Mouse (Mus musculus): ENCODE measurements around the gene Limk1. TPM values are rescaled to one million over a fixed set of nuclear protein-coding genes. Genes with fewer than 3 reads are reported as not detected.
A peak's percentile ranks its signal among the peaks of the same experiment; 100 is the strongest.
"Not testable (repeated sequence)": the region's sequence is repeated elsewhere in the genome, so short reads cannot be mapped to it uniquely, and the experiment has no call there.

The Limk1 gene
- polyA plus RNA-seq, 3 experiments from 2014 or later: 4.4 to 8.4 (median 7.1) TPM

DNA sequence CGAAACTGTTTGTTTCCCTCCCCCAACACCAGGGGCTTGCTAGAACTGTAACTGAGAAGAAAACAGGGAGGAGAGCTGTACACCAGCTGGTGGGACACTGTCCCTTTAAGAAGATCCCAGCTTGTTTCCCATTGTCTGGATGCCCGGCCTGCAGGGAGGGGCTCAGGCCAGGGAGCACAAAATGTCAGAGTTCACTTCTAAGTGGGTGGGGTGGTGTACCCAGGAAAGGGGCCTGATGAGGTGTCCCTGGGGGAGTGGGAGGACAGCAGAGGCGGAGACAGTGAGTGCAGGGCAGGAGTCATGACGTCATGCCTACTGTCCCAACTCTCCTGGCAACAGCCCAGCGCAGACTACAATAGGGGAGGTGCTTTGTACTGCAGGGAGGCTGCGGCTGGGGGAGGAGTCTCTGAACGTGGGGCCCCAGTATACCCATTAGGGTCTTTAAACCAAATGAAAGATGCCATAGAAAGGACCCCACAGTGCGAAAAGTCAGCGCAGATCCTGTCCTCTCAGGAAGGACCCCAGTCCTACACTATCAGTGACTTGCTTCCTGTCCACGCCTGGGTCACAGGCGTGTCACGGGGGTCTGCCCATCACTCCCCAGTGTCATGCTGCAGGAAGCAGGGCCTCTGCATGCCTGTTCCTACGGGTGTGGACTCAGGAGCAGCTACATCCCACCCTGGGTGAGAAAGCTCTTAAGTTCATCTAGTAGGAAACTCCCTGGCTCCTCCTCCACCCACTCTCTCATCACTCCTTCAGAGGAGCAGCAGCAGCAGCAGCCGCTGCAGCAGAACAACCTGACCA, 12.2 kb downstream of the Limk1 start:
- ATAC-seq: peak; percentile 83

DNA sequence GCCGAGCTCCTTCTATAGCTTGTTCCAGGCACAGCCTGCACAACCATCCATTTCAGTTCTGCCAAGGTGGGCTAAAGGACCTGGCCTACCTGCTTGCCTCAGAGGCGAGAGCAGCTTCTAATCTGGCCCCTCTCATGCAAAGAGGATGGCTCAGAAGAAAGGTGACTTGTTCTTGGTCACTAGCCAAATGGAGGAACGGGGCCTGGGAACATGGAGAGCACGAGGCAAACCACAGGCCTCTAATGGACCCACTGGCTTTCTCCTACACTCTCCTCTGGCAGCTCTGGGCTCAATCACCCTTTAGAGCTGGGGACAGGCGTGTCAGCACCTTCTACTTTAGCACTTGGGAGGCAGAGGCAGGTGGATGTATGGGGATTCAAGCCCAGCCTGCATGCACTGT, 13.4 kb downstream of the Limk1 start:
- ATAC-seq: no peak

DNA sequence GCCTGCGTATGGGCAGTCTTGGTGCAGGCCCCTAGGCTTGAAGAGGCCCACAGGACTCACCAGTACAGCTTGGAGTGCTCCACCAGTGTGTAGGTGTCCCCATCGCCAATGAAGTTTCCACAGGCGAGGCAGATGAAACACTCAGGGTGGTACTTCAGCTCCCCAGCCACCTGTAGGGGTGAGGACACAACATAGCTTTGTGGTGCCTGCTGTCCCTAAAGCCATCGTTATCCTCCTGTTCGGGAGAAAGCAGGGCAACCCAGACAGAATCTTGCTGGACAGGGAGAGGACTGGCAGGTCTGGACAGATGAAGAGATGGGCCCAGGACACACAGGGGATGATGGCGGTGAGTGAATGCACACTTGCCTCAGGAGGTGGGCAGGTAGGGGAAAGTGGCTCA, 15.8 kb downstream of the Limk1 start:
- ATAC-seq: no peak

DNA sequence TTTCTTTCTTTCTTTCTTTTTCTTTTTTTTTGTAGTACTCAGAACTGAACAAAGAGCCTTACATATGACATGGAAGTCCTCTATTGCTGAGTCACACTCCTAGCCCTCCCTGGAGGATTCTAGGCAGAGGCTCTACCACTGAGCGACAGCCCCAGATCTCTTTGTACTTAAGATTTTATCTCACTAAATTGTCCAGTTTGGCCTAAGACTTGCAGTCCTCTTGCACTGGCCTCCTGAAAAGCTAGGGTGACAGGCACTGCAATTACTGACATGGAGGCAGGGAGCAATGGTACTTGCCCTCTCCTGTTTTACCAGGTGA, 16.2 kb downstream of the Limk1 start:
- ATAC-seq: no peak

DNA sequence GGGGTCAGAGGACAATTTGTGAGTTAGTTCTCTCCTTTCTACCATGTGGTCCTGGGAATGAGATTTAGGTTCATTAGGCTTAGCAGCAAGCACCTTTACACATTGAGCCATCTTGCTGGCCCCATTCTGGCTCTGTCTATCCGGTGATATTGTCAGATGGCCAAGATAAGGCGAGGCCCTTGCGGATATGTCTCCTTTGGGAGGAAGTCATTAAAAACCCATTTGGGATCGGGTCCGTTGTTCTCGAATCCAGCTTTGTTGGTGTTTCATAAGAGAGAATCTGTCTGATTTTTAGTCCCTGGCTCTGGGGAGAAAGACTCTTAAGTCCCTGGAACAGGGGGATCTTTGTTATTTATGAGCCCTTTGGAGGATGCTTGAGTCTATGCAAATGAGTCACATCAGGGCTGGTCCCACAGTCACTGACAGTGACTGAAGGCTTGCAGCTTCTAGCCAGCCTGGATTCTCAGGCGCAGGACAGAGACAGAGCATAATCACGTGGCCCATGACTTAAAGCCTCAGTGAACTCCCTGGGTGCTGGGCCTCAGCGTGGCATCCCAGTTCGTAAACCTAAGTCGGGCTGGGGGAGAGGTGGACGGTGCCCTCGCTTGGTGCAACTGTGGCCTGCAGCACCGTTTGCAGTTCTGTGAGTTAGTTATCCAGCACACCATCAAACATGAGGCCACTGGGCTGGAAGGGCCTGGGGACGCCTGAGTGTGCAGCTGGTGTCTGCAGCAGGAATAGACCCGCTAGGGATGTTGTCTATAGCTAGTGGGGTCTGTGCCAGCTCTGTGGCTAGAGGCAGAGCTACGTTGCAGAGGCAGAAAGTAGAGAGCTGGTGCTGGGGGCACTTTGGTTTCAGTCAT, 16.8 kb downstream of the Limk1 start:
- ATAC-seq: no peak

DNA sequence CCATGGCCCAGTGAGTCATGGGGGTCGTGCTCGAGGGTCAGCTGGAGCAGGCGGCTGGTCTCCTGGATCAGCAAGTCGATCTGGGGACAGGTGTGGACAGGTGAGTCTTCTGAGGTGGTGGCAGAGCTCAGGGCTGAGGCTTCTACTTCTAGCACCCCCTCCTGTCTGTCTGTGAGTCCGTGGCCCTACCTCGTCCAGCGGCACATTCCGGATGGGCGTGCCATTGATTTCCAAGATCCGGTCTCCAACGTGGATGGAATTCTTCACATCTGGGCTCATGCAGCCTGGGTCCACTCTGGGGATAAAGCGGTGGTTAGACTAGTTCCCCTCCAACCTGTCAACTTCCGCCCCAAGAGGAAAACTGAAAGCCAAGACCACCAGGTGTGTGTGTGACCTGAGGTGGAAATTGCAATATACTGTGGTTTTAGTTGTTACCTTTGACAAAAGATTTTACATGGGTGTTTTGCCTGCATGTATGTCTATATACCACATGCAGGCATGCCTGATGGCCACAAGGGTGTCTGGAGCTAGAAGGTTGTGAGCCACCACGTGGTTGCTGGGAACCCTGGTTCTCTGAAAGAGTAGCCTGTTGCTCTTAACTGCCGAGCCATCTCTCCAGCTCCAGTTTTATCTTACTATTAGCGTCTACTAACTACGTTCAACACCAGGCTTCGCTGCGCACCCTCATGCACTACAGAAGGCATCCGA, 19.2 kb downstream of the Limk1 start:
- no peak for ATAC-seq

DNA sequence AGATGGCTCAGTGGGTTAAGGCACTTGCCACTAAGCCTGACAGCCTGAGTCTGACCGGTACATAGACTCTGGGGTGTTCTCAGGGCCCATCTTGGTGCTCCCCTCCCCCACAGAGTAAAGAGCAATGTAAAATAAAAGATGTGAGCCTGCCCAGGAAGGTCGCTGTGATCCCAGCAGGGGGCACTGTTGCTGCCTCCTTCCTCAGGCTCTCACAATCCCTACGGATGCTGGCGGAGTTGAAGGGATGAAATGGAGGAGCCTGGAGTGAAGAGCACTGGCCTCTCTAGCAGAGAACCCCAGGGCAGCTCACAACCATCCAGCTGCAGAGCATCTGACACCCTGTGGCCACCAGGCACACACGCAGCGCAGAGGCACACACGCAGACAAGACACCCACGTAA, 19.9 kb downstream of the Limk1 start:
- no peak for ATAC-seq

DNA sequence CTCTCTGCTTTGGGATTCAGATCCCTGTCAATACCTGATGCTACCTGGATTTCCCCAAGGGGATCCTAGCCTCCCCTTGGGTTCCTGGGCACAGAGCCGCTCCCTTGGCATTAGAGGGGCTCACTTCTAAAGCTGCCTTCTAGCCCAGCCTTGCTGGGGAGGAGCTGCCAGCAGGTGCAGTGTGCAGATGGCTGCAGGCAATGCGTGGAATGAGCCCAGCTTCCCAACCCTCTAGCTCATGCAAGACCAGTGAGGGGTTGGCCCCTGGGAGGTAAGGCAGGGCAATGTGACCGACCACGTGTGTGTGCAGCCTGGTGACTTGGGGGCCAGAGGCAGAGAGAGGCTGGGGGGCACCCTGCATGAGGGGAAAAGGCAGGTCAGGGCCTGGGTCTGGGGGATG, 31.7 kb downstream of the Limk1 start:
- ATAC-seq: no peak

DNA sequence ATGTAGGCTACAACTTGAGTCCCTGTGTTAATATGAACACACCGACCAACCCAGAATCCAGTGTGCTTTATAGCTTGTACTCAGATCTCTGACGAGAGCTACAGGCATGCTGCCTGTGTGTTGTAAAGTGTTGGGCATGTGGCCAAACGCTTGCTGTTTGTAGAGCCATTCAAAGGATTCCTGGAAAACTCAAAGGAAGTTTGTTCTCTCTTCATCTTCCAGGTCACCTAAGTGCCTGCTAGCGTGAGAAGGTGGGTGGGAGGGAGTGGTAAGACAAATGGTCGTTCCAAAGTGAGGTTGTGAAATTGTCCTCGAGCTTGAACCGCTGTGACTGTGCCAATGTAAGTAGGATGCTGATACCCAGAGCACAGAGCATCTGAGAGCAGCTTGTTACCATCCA, 36.4 kb downstream of the Limk1 start:
- ATAC-seq: no peak

DNA sequence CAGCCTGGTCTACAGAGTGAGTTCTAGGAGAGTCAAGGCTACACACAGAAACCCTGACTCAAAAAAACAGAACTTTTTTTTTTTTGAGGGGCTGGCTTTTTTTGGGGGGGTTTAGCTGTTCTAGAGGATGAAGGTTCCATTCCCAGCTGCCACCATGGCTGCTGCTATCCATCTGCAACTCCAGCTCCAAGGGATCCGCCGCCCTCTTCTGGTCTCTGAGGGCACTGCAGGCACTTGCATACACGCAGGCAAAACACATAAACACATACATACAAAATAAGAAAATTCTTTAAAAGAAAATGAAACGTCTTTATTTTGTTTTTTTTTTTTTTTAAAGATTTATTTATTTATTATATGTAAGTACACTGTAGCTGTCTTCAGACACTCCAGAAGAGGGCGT, 37.5 kb downstream of the Limk1 start:
- ATAC-seq: no peak

DNA sequence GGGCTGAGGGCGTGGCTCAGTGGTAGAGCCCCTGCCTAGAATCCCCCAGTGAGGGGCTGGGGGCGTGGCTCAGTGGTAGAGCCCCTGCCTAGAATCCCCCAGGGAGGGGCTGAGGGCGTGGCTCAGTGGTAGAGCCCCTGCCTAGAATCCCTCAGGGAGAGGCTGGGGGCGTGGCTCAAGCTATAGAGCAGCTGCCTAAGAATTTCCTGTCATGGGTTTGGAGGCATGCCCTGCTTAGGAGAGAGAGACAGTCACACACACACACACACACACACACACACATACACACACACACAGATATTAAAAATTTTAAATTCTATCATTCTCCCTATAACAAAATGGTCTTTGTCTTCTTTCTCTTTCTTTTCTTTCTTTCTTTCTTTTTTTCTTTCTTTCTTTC, 39.4 kb downstream of the Limk1 start:
- ATAC-seq: not testable (repeated sequence)

DNA sequence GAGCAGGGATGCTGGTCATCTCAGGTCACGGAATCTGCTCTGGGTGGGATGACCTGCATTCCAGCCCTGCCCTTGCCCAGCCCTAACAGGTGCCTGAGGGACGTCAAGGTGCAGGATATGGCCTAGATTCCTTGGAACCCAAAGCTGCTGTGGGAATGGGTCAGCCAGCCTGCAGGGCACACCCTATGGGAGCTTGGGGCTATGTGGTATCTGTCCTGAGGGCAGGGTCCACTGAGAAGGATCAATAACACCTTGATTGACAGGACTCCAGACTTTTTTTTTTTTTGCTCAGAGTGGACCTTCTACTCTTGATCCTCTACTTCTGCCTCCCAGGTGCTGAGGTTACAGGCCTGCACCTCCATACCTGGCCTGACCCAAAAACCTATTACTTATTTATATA, 41.0 kb downstream of the Limk1 start:
- no peak for ATAC-seq

DNA sequence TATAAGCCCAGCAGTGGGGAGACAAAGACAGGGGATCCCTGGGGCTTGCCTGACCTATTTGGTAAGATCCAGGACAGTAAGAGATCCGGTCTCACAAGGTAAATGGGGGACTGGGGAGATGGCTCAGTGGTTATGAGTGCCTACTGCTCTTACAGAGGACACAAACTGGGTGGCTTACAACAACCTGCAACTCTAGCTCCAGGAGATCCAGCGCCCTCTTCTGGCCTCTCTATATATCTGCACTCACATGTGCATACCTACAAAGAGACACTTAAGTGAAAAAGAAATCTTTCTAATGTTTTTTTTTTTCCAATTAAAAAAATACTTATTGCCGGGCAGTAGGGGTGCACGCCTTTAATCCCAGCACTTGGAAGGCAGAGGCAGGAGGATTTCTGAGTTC, 41.9 kb downstream of the Limk1 start:
- no peak for ATAC-seq

DNA sequence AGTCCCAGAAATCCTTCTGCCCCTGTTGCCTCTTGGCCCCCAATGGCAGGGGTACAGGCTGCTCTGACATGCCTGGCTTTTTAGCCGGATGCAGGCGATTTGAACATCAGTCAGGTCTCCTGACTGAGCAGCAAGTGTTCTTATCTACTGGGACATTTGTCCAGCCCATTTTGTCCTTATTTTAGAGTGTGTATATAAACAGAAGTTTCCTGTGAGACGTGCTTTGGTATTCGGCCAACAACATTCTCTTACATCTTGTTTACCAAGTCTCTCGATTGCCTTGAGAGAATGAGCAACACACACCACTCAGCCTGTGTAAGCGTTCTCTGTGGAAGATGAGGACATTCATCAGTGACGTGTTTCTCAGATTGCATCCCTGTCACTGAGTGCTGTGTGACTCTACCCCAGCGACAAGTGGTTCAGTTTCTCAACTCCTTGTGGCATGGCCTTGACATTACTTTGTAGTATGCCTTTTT, 43.7 kb downstream of the Limk1 start:
- ATAC-seq: no peak

DNA sequence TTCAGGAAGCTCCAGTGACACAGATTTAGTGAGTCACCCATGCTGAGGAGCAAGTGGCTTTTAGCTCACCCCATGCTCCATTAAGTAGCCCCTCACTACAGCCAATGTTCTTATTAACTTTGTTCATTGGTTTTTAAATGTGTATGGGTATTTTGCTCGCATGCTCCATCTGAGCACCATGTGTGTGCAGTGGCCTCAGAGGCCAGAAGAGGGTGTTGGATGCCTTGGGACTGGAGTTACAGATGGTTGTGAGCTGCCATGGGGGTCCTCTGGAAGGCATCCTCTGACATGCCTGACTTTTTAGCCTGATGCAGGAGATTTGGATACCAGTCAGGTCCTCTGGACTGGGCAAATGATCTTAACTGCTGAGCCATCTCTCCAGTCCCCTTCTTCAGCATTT, 44.3 kb downstream of the Limk1 start:
- no peak for ATAC-seq

DNA sequence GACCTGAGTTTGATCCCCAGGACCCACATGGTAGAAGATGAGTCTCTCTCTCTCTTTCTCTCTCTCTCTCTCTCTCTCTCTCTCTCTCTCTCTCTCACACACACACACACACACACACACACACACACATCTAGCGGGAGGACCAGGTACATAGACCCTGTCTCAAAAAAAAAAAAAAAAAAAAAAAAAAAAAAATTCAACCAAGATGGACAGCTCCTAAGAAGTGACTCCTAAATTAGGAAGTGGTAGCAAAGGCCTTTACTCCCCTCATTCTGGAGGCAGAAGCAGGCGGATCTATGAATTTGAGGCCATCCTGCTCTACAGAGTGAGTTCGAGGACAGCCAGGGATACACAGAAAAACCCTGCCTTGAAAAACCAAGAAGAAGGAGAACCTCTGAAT, 48.0 kb downstream of the Limk1 start:
- ATAC-seq: no peak

DNA sequence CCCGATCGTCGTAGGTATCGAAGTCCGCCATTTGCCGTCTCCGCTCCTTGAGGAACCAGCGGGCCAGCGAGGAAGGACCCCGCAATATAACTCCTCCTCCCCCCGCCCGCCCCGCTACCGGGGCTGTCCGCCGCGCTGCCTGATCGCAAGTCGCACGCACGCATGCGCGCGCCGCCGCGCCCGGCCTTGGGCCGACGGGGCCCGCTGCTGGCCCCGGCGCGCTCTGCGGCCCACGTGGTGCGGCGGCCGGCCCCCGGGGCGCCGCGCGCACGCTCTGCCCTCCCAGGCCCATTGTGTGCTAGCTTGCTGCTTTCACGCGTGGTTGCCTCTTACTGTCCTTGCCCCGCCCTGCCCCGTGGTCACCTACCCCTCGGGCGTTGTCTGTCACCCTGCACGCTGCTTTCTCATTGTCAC, 49.1 kb downstream of the Limk1 start, which contains the start of gene Eif4h:
Gene Eif4h, minus strand, starts transcription at position 222 of the 414 bp plus-strand sequence.
- peak; percentile 79 for ATAC-seq

DNA sequence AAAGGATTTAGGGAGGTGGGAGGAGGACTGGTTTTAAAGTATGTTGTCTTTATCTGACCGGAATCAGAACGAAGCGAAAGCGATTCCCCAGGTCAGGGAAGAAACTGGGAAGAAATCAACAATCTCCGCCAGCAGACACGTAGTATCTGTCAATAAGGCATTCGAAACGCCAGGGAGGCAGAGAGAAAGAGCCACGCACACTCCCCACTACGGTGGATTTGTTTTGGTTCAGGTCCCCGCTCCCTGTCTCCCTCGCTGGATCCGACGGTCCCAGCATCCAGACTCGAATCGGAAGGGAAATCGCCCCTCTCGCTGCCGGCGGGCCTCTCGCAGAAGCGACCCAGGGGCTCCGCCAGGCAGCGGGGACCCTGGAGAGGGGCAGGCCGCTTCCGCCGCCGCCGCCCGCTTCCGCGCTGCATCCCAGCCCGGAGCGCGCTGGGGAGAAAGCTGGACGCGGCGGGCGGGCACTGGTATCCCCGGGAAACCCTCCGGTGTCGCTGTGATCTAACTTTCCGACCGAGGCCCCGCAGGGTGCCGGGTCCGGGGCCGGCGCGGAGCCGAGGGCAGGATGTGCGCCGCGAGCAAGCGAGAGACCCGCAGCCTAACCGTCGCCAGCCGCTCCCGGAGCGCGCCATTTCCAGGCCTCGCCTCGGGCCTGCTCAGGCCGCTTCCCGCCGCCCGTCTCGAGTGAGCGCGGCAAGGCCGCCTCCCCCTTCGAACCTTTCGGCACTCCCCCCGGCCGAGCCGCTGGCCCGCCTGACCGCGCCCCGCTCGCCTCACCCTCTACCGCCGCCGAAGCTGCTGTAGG, 49.7 kb downstream of the Limk1 start:
- ATAC-seq: peak; percentile 57

DNA sequence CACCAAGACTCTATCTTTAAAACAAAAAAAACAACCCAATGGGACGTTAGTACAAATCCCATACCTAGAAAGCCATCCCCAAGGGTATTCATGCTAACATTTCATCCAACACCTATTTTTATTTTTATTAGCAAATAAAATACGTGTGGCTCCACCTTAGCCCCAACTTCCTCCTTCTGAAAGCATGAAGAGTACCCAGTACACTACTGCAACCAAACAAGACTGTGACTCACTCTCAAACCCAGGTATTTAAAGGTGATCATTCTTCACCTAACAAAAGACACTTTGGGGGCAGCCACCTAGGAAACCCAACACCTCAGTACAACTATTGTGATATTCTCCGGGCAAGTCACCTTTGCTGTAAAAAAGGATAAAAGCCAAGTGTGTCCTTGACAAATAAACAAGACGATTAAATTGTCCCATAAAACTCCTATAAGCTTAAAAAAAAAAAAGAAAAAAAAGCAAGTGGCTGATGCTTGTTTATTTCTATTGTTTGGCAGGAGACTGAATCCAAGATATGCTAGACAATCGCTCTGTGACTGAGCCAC, 50.5 kb downstream of the Limk1 start:
- peak; percentile 13 for ATAC-seq

DNA sequence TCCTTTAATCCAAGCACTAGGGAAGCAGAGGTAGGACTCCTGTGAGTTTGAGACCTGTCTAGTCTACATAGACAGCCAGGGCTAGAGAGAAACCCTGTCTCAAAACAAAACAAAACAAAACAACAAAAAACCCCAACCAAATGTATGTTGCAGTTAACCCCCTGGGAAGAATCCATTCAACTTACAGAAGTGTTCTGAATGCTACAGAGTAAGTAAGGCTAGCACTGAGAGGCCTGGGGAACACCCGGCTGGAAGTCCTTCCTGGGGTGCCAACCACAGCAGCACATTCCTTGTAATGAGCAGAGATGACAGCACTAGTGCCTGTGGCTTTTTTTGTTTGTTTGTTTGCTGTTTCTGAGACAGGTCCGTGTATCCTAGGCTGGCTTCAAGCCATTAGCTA, 55.6 kb downstream of the Limk1 start:
- ATAC-seq: no peak

DNA sequence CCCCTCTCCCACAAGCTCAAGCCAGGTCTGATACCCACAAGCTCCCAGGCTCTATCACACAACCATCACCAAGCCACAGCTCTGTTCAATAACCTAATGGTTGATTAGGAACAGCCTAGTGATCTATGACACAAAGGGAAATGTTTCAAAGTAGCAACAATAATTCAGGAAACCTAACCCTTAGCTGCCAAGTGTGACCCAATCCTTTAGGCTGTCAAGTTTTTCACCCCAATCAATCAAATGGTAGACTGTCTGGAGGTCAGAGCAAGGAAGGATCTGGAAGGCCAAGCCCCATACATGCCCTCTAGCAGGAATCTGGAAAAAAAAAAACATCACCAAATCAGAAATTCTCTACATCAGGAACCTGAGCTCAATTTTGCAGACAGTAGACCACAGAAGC, 57.6 kb downstream of the Limk1 start:
- no peak for ATAC-seq

DNA sequence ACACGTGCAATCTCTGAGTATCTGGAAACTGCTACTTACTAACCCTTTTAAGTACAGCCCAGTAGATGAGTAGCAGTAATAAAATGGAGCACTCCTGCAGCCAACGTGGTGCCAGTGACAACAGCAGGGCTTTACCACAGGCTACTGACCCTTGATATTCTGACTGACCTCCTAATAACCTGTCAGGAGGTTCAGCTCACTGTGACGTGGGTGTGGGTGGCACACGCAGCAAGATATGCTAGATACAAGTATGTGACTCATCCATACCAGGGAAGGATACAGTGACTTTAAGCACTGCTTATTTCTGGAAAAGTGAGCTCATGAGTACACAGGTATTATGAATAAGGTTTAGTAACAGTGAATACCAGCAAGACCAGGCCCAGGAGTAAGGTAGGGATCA, 58.9 kb downstream of the Limk1 start:
- no peak for ATAC-seq

All from inflammation-experienced regulatory T-cells, adult 6 months (primary cell).